Mouse (Mus musculus) hindbrain, embryonic 14.5 days (tissue): ENCODE results near the gene Olfr788. TPM values are rescaled to one million over a fixed set of nuclear protein-coding genes. Genes with fewer than 3 reads are reported as not detected.

Experiments
- polyA plus RNA-seq: library from polyadenylated mRNA; unstranded; fragments of >200 nt; fragmentation: Nextera tagmentation; extraction: Ambion mirVana; gene quantifications from 2 replicates; pipeline ENCODE4 v1.2.1, GENCODE M21; 2014

Gene Olfr788
- polyA plus RNA-seq, 1 experiment from 2014 or later: not detected

Other genes with a start within 250 kb of the Olfr788 start
- gene Olfr774, start 234.8 kb upstream of the Olfr788 start, polyA plus RNA-seq: not detected in 2 replicates
- gene Olfr775, start 222.6 kb upstream of the Olfr788 start, polyA plus RNA-seq: not detected in 2 replicates
- gene Olfr776, start 211.9 kb upstream of the Olfr788 start, polyA plus RNA-seq: not detected in 2 replicates
- not detected in 2 replicates for gene Olfr777, start 199.5 kb upstream of the Olfr788 start, polyA plus RNA-seq
- not detected in 2 replicates for gene Olfr780, start 152.9 kb upstream of the Olfr788 start, polyA plus RNA-seq
- gene Olfr781, start 142.1 kb upstream of the Olfr788 start, polyA plus RNA-seq: not detected in 2 replicates
- not detected in 2 replicates for gene Olfr782, start 122.1 kb upstream of the Olfr788 start, polyA plus RNA-seq
- 0.09 and 0.10 TPM in 2 replicates for gene Olfr784, start 86.9 kb upstream of the Olfr788 start, polyA plus RNA-seq
- gene Olfr785, start 65.6 kb upstream of the Olfr788 start, polyA plus RNA-seq: not detected in 2 replicates
- gene Olfr786, start 43.7 kb upstream of the Olfr788 start, polyA plus RNA-seq: not detected in 2 replicates
- not detected in 2 replicates for gene Olfr787, start 9.1 kb upstream of the Olfr788 start, polyA plus RNA-seq
- not detected in 2 replicates for gene Olfr789, start 13.8 kb downstream of the Olfr788 start, polyA plus RNA-seq
- not detected in 2 replicates for gene Olfr790, start 27.5 kb downstream of the Olfr788 start, polyA plus RNA-seq
- gene Olfr791, start 50.8 kb downstream of the Olfr788 start, polyA plus RNA-seq: not detected in 2 replicates
- gene Olfr792, start 68.2 kb downstream of the Olfr788 start, polyA plus RNA-seq: not detected in 2 replicates
- not detected in 2 replicates for gene Olfr794, start 96.7 kb downstream of the Olfr788 start, polyA plus RNA-seq
- not detected in 2 replicates for gene Olfr796, start 141.6 kb downstream of the Olfr788 start, polyA plus RNA-seq
- not detected in 2 replicates for gene Olfr798, start 156.9 kb downstream of the Olfr788 start, polyA plus RNA-seq
- not detected in 2 replicates for gene Olfr799, start 166.5 kb downstream of the Olfr788 start, polyA plus RNA-seq
- not detected in 2 replicates for gene Olfr800, start 186.7 kb downstream of the Olfr788 start, polyA plus RNA-seq
- gene Olfr801, start 202.9 kb downstream of the Olfr788 start, polyA plus RNA-seq: not detected in 2 replicates
- gene Olfr802, start 217.2 kb downstream of the Olfr788 start, polyA plus RNA-seq: 0.05 TPM in 1 of 2 replicates, not detected in the other
- gene Olfr803, start 223.3 kb downstream of the Olfr788 start, polyA plus RNA-seq: not detected in 2 replicates
- not detected in 2 replicates for gene Olfr804, start 232.2 kb downstream of the Olfr788 start, polyA plus RNA-seq